Mouse (Mus musculus): ENCODE measurements around the gene Shisal1. TPM values are rescaled to one million over a fixed set of nuclear protein-coding genes. Genes with fewer than 3 reads are reported as not detected.

The Shisal1 gene
- polyA plus RNA-seq, 1 experiment, result not detected

DNA sequence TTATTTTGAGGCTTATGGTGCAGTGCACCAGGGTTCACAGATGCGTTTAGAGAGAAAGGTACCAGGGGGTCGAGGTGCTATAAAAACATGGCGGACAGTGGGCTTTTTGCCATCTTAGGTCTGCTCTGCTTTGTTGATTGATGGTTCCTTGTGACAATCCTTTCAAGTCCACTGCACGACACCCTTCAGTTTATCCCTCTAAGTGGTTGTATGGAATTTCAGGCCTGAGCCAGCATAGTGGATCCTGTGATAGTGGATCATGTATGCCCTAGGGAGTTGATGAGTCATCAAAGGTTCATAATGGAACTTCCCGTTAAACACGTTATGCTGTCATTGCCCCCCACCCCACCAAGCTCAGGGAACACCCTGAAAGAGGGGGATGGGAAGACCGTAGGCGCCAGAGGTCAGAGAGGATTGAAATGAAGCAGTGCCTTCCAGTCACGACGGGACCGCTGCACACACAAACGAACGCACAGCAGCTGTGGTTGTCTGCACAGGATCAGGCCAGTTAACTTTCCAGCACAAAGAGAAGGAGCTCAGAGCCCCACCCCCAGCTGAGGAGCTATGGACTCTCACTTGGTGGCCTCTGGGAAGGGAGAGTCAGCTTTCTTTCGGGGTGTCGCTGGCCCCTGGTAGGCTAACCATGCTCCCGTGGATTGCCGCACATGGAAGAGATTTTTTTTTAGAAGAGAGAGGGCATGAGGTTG is 81.1 kb downstream of the Shisal1 start:
- H3K27ac ChIP-seq (replicated peaks; ENCODE audit: low read depth, low read length), result no peak overlapping the region
- no peaks in the 10 kb centered on the region for H3K4me1 ChIP-seq (ENCODE audit: control insufficient read depth, insufficient read depth, insufficient read length, low read length)

DNA sequence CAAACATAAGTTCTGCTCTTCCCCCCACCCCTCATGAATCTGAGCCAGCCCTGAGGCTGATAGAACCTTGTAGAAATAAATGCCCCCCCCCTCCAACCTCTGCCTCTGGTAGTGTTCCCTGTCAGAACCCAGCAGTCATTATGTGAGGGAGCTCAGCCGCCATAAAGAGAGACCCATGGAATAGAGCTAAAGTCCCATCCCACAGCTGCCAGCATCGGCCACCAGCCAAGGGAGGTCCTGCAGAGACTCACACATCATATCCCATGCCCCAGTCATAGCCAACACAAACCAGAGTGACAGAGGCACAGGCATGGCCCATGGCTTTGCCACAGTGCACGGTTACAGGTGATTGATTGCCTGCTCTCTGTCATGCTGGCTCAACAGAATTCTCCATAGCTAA is 82.2 kb downstream of the Shisal1 start:
- H3K27ac ChIP-seq (replicated peaks; ENCODE audit: low read depth, low read length), result no peak overlapping the region
- H3K4me3 ChIP-seq (ENCODE audit: insufficient read depth, low read depth, low read length), result no peak overlapping the region
- H3K4me1 ChIP-seq (ENCODE audit: control insufficient read depth, insufficient read depth, insufficient read length, low read length), result no peaks in the 10 kb centered on the region

More for the DNA sequence above, 81.1 kb downstream of the Shisal1 start:
- H3K4me3 ChIP-seq (ENCODE audit: insufficient read depth, low read depth, low read length), result no peak overlapping the region

DNA sequence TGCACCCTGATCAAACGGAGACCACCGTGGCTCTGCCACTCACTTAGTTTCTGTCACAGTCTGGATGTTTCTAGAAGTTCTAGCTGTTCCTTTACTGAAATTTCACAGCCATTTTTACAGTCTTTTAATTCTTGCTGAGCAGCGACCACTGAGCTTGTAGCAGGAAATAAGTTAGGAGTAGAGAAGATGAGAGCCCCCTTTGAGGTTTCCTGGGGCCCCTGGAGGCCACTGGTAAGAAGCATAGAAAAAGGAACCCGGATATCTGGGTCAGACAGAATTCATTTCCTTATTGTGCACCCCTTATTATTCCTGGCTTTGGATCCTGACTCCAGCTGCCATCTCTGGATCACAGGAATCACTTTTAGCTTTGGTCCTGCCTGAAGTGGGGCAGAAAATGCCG is 91.8 kb downstream of the Shisal1 start:
- Histone ChIP-seq H3K4me3 (ENCODE audit: insufficient read depth, low read depth, low read length) (no peak overlapping the region), H3K27ac (replicated peaks; ENCODE audit: low read depth, low read length) (no peak overlapping the region), H3K4me1 (ENCODE audit: control insufficient read depth, insufficient read depth, insufficient read length, low read length) (no peaks in the 10 kb centered on the region)

DNA sequence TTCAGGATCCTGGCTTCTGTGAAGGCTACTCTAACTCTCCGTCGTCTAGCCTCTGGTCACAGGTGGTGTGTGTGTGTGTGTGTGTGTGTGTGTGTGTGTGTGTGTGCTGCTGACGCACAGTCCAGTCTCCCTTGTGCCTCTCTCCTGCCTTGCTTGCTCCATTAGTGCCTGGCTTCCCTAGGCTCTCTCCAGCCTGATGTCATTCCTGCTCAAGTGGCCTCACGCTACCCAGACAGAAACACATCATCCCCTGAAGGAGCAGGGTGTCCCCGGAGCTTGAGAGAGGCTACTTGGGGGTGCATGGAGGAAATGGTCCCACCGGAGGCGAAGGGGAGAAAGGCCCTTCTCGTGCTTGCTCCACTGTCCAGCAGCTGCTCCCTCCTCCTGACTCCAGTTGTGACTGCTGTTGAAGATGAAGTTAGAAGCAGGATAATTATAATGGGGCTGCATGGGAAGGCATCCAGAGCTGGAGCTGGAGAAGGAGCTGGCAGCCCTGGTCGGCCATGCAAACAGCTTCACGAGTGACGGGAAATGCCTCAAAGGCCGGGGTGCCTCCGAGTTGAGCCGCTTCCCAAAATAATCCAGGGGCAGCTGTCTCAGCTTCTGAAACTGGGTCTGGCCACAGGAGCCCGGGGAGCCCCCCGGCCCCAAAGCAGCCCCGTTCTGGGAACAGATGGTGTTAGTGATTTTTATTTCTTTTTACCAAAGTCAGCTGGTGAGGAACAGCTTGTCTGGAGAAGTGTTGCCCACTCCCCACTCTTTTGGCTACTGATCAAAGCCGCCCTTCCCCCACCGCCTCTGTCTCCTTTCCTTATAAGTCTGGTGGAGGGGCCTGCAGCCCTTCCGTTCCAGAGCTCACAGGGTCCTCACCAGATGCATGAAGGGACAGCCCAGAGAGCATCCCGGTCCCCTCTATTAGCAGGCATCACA is 94.7 kb downstream of the Shisal1 start:
- H3K4me3 ChIP-seq (ENCODE audit: insufficient read depth, low read depth, low read length), result no peak overlapping the region
- H3K4me1 ChIP-seq (ENCODE audit: control insufficient read depth, insufficient read depth, insufficient read length, low read length), result no peaks in the 10 kb centered on the region
- H3K27ac ChIP-seq (replicated peaks; ENCODE audit: low read depth, low read length), result no peak overlapping the region

DNA sequence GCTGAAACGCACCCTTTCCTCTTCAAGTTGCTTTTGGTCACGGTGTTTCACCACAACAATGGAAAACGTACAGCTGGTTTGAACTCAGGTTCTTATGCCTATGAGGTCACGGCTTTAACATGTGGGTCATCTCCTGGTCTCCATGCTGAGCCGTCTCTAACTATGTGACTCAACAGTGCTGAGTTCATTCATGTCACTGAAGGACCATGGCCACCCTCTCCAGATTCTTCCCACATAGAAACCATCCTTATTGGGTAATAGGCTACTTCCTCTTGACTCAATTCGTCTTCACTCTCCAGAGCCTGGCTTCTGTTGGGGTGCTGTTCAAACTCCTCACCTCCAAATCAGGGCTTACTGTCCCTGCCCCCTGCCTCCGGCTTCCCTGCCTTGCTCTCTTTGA is 95.6 kb downstream of the Shisal1 start:
- H3K4me3 ChIP-seq (ENCODE audit: insufficient read depth, low read depth, low read length), result no peak overlapping the region
- no peak overlapping the region for H3K27ac ChIP-seq (replicated peaks; ENCODE audit: low read depth, low read length)
- H3K4me1 ChIP-seq (ENCODE audit: control insufficient read depth, insufficient read depth, insufficient read length, low read length), result no peaks in the 10 kb centered on the region

GRCm38 (mm10) chr15:84349915-84350738 is 96.8 kb downstream of the Shisal1 start:
- no peaks in the 10 kb centered on the region for H3K4me1 ChIP-seq (ENCODE audit: control insufficient read depth, insufficient read depth, insufficient read length, low read length)
- no peak overlapping the region for H3K27ac ChIP-seq (replicated peaks; ENCODE audit: low read depth, low read length)

DNA sequence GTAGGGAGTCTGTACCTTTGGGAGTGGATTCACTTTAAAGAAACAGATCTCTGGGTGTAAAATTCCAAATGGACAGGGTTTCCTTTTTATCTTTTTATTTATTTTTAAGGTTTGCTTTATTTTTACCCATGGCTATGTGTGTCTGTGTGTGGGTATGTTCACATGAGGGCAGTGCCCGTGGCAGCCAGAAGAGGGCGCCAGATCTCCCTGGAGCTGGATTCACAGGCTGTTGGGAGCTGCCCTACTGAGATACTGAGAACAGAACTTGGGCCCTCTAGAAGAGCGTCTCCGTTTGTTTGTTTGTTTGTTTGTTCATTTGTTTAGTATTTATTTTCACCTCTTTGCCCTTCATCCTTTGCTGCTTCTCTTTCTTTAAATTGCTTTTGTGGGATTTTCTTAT is 98.1 kb downstream of the Shisal1 start:
- no peak overlapping the region for H3K27ac ChIP-seq (replicated peaks; ENCODE audit: low read depth, low read length)
- no peak overlapping the region for H3K4me3 ChIP-seq (ENCODE audit: insufficient read depth, low read depth, low read length)
- no peaks in the 10 kb centered on the region for H3K4me1 ChIP-seq (ENCODE audit: control insufficient read depth, insufficient read depth, insufficient read length, low read length)

More at GRCm38 (mm10) chr15:84349915-84350738, 96.8 kb downstream of the Shisal1 start:
- no peak overlapping the region for H3K4me3 ChIP-seq (ENCODE audit: insufficient read depth, low read depth, low read length)

DNA sequence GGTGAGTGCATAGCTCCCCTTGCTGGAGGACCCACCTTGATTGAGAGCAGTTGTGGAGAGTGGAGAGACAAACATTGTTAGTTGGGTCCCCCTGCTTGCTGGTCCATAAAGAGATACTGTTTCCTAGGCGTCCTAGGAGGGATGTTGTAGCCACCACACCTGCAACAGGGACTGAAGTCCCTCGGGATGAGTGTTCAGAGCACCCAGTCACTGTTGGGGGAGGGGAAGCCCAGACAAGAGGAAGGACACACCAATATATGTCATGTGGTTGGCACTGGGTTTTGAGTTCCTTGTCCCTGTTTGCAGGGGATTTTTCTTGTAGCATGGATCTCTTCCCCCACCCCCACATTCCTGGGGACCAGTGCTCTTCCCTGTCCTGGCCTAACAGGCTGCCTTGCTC is 106.0 kb downstream of the Shisal1 start:
- Histone ChIP-seq H3K27ac (replicated peaks; ENCODE audit: low read depth, low read length) (no peak overlapping the region), H3K4me1 (ENCODE audit: control insufficient read depth, insufficient read depth, insufficient read length, low read length) (no peaks in the 10 kb centered on the region), H3K4me3 (ENCODE audit: insufficient read depth, low read depth, low read length) (no peak overlapping the region)

GRCm38 (mm10) chr15:84337599-84337998 is 109.3 kb downstream of the Shisal1 start:
- H3K4me1 ChIP-seq (ENCODE audit: control insufficient read depth, insufficient read depth, insufficient read length, low read length), result no peaks in the 10 kb centered on the region

DNA sequence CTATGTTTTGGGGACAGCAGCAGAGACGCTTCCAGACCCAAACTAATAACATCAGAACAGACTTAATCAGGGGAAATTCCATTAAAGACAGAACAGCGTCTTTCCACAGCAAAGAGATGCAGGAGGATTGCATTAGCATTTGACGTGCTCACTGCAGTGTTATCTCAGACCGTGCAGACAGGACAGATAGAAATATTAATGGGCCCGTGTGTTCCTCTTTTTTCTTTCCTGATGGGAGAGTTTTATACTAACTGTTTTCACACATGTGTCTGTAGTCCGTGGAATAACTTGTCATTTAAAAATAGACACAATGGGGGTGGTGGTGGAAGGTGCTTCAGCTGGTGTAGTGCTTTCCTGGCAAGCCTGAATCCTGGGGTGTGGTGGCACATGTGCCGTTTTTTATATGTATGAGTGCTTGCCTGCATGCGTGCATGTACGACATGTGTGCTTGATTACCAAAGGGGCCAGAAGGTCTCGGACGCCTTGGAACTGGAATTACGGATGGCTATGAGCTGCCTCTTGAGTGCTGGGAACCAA is 110.5 kb downstream of the Shisal1 start:
- Histone ChIP-seq H3K4me1 (ENCODE audit: control insufficient read depth, insufficient read depth, insufficient read length, low read length) (no peaks in the 10 kb centered on the region), H3K27ac (replicated peaks; ENCODE audit: low read depth, low read length) (no peak overlapping the region), H3K4me3 (ENCODE audit: insufficient read depth, low read depth, low read length) (no peak overlapping the region)

More at GRCm38 (mm10) chr15:84337599-84337998, 109.3 kb downstream of the Shisal1 start:
- Histone ChIP-seq H3K4me3 (ENCODE audit: insufficient read depth, low read depth, low read length) (no peak overlapping the region), H3K27ac (replicated peaks; ENCODE audit: low read depth, low read length) (no peak overlapping the region)

DNA sequence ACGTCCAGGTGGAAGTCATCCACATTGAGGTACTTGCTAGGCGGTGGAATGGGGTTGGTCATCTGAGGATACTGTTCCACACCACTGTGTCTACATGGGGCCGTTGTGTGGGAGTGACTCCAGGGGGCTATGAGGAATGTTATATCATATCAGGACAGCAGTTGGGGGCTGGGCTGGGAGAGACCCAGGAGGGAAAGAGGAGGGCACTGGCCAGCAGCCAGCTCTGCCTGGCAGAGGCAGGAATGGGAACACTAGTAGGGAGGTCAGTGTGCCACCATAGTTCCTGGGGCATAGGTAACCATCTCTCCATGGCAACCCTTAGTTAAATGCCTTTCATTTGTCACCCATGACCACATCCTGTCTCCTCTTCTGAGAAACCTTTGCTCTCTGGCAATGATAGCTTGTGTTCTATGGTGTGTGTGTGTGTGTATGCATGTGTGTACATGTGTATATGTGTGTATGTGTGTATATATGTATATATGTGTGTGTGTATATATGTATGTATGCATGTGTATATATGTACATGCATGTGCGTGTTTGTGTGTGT is 115.8 kb downstream of the Shisal1 start:
- Histone ChIP-seq H3K4me1 (ENCODE audit: control insufficient read depth, insufficient read depth, insufficient read length, low read length) (no peaks in the 10 kb centered on the region), H3K27ac (replicated peaks; ENCODE audit: low read depth, low read length) (no peak overlapping the region), H3K4me3 (ENCODE audit: insufficient read depth, low read depth, low read length) (no peak overlapping the region)

DNA sequence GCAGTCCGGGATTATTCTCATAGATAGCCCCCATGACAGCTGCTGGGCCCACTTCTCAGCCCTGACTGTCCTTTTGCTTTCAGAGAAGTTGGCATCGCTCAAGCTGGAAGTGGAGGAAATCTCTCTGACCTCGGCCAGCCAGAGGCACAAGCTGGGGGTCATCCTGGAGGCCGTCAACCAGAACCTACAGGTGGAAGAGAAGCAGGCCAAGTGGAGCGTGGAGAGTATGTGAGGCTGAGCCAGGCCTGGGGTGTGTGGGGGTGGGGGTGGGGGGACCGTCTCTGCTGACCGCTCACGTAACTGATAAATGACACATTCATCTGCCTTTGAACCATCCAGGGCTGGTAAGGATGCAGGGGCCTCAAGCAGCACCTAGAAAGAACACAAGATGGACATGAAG is 117.0 kb downstream of the Shisal1 start:
- H3K4me1 ChIP-seq (ENCODE audit: control insufficient read depth, insufficient read depth, insufficient read length, low read length), result peaks cover 7% of the 10 kb centered on the region
- no peak overlapping the region for H3K4me3 ChIP-seq (ENCODE audit: insufficient read depth, low read depth, low read length)
- H3K27ac ChIP-seq (replicated peaks; ENCODE audit: low read depth, low read length), result no peak overlapping the region

All from brown adipose tissue, adult 24 weeks (tissue).